Mouse (Mus musculus): ENCODE results near the gene Rnf220.
A peak's percentile ranks its signal among the peaks of the same experiment; 100 is the strongest.

The Rnf220 gene

GRCm38 (mm10) chr4:117341282-117341681 is 155.6 kb downstream of the Rnf220 start:
- DNase-seq (ENCODE audit: low spot score) = no peak

- no peak for DNase-seq (ENCODE audit: low spot score)
Measured at GRCm38 (mm10) chr4:117339796-117340195, 157.1 kb downstream of the Rnf220 start.

GRCm38 (mm10) chr4:117330836-117331475 is 165.9 kb downstream of the Rnf220 start:
- DNase-seq (ENCODE audit: low spot score) = no peak

- DNase-seq (ENCODE audit: low spot score) = no peak
Measured at GRCm38 (mm10) chr4:117330132-117330531, 166.7 kb downstream of the Rnf220 start.

GRCm38 (mm10) chr4:117326915-117327314 is 169.9 kb downstream of the Rnf220 start:
- DNase-seq (ENCODE audit: low spot score) = no peak

GRCm38 (mm10) chr4:117325076-117325475 is 171.8 kb downstream of the Rnf220 start:
- no peak for DNase-seq (ENCODE audit: low spot score)

- peak; percentile 51 for DNase-seq (ENCODE audit: low spot score)
Measured at GRCm38 (mm10) chr4:117323515-117324344, 173.1 kb downstream of the Rnf220 start.

GRCm38 (mm10) chr4:117321011-117321410 is 175.8 kb downstream of the Rnf220 start:
- DNase-seq (ENCODE audit: low spot score) = no peak

- no peak for DNase-seq (ENCODE audit: low spot score)
Measured at GRCm38 (mm10) chr4:117318508-117318907, 178.3 kb downstream of the Rnf220 start.

GRCm38 (mm10) chr4:117317701-117318190 is 179.1 kb downstream of the Rnf220 start:
- no peak for DNase-seq (ENCODE audit: low spot score)

GRCm38 (mm10) chr4:117316800-117317199 is 180.1 kb downstream of the Rnf220 start:
- no peak for DNase-seq (ENCODE audit: low spot score)

- no peak for DNase-seq (ENCODE audit: low spot score)
Measured at GRCm38 (mm10) chr4:117314849-117315500, 181.9 kb downstream of the Rnf220 start.

GRCm38 (mm10) chr4:117313085-117313424 is 183.8 kb downstream of the Rnf220 start:
- DNase-seq (ENCODE audit: low spot score) = no peak

GRCm38 (mm10) chr4:117312416-117313084 is 184.3 kb downstream of the Rnf220 start:
- DNase-seq (ENCODE audit: low spot score) = no peak

- DNase-seq (ENCODE audit: low spot score) = no peak
Measured at GRCm38 (mm10) chr4:117311891-117312290, 185.0 kb downstream of the Rnf220 start.

GRCm38 (mm10) chr4:117309427-117309826 is 187.4 kb downstream of the Rnf220 start:
- DNase-seq (ENCODE audit: low spot score) = no peak

GRCm38 (mm10) chr4:117307270-117307669 is 189.6 kb downstream of the Rnf220 start:
- DNase-seq (ENCODE audit: low spot score) = no peak

- no peak for DNase-seq (ENCODE audit: low spot score)
Measured at GRCm38 (mm10) chr4:117305461-117305860, 191.4 kb downstream of the Rnf220 start.

GRCm38 (mm10) chr4:117304239-117305025 is 192.4 kb downstream of the Rnf220 start:
- no peak for DNase-seq (ENCODE audit: low spot score)

- DNase-seq (ENCODE audit: low spot score) = no peak
Measured at GRCm38 (mm10) chr4:117303581-117304238, 193.1 kb downstream of the Rnf220 start.
